Mouse (Mus musculus): ENCODE data around the gene Bex3. TPM values are rescaled to one million over a fixed set of nuclear protein-coding genes. Genes with fewer than 3 reads are reported as not detected.
"Not testable (repeated sequence)": the region's sequence is repeated elsewhere in the genome, so short reads cannot be mapped to it uniquely, and the experiment has no call there.

Gene Bex3
- total RNA-seq (2022): 100 to 1,000 TPM; 218 to 305 (median 262) TPM

GRCm38 (mm10) chrX:136269743-136270392 lies at the start of gene Bex3:
Gene Bex3, plus strand, starts transcription at chrX:136270253.
- peak; percentile 31 to 46 for DNase-seq (ENCODE audit: low spot score in 2 of 2)

GRCm38 (mm10) chrX:136223714-136224113 lies 46.3 kb upstream of the Bex3 start:
- no peak for DNase-seq (ENCODE audit: low spot score in 2 of 2)

GRCm38 (mm10) chrX:136227768-136228167 lies 42.3 kb upstream of the Bex3 start:
- no peak for DNase-seq (ENCODE audit: low spot score in 2 of 2)

- DNase-seq (ENCODE audit: low spot score in 2 of 2): peak in 1 of 2 experiments; percentile 36
Measured at GRCm38 (mm10) chrX:136238118-136238517, 31.9 kb upstream of the Bex3 start.

- DNase-seq (ENCODE audit: low spot score in 2 of 2): no peak
Measured at GRCm38 (mm10) chrX:136243181-136243580, 26.9 kb upstream of the Bex3 start.

- peak; percentile 59 for DNase-seq (ENCODE audit: low spot score in 2 of 2)
Measured at GRCm38 (mm10) chrX:136244574-136245229, 25.4 kb upstream of the Bex3 start, which contains the start of gene Tceal9. Gene Tceal9, plus strand, starts transcription at chrX:136245079.

- DNase-seq (ENCODE audit: low spot score in 2 of 2): no peak
Measured at GRCm38 (mm10) chrX:136245521-136246071, 24.5 kb upstream of the Bex3 start.

GRCm38 (mm10) chrX:136248811-136249210 lies 21.2 kb upstream of the Bex3 start:
- no peak for DNase-seq (ENCODE audit: low spot score in 2 of 2)

- no peak for DNase-seq (ENCODE audit: low spot score in 2 of 2)
Measured at GRCm38 (mm10) chrX:136249671-136250070, 20.4 kb upstream of the Bex3 start.

GRCm38 (mm10) chrX:136252023-136252729 lies 17.9 kb upstream of the Bex3 start:
- no peak for DNase-seq (ENCODE audit: low spot score in 2 of 2)

GRCm38 (mm10) chrX:136267720-136268119 lies 2.3 kb upstream of the Bex3 start:
- DNase-seq (ENCODE audit: low spot score in 2 of 2): no peak

- no peak for DNase-seq (ENCODE audit: low spot score in 2 of 2)
Measured at GRCm38 (mm10) chrX:136268173-136268572, 1.9 kb upstream of the Bex3 start.

- DNase-seq (ENCODE audit: low spot score in 2 of 2): not testable (repeated sequence)
Measured at GRCm38 (mm10) chrX:136270393-136271111, 499 bp downstream of the Bex3 start.

GRCm38 (mm10) chrX:136274542-136274941 lies 4.5 kb downstream of the Bex3 start:
- DNase-seq (ENCODE audit: low spot score in 2 of 2): no peak

- DNase-seq (ENCODE audit: low spot score in 2 of 2): no peak
Measured at GRCm38 (mm10) chrX:136275386-136275785, 5.3 kb downstream of the Bex3 start.

- DNase-seq (ENCODE audit: low spot score in 2 of 2): no peak
Measured at GRCm38 (mm10) chrX:136277577-136277976, 7.5 kb downstream of the Bex3 start.

GRCm38 (mm10) chrX:136278401-136278800 lies 8.3 kb downstream of the Bex3 start:
- DNase-seq (ENCODE audit: low spot score in 2 of 2): no peak

GRCm38 (mm10) chrX:136279410-136279809 lies 9.4 kb downstream of the Bex3 start:
- no peak for DNase-seq (ENCODE audit: low spot score in 2 of 2)

GRCm38 (mm10) chrX:136290817-136291281 lies 20.8 kb downstream of the Bex3 start:
- peak; percentile 26 to 29 for DNase-seq (ENCODE audit: low spot score in 2 of 2)

GRCm38 (mm10) chrX:136304295-136304694 lies 34.2 kb downstream of the Bex3 start:
- DNase-seq (ENCODE audit: low spot score in 2 of 2): peak in 1 of 2 experiments; percentile 17

GRCm38 (mm10) chrX:136306196-136306595 lies 36.1 kb downstream of the Bex3 start:
- DNase-seq (ENCODE audit: low spot score in 2 of 2): no peak
